Comparison of ENCODE assay signal across 10 mouse cellular contexts in genomic region chr11:98771844-98772525, GRCm38 (mm10). TPM values are rescaled to one million over a fixed set of nuclear protein-coding genes. Genes with fewer than 3 reads are reported as not detected.
DNase-seq lines count a peak whose midpoint lies in the region; ATAC-seq lines count a peak whose summit lies in the region.
"Had no signal": no experiment of that assay in that cellular context is flagged by ENCODE, and none has a peak within 500 bp of the region (broad histone marks: within the 10 kb centered on the region; RNA-seq: fewer than 3 reads in every experiment).

No protein-coding gene starts in this region.

- 75% methylated on average over 11 of the region's 11 CpGs for WGBS in lung, embryonic 15.5 days
- WGBS in heart, embryonic 13.5 days = 57% methylated on average over 11 of the region's 11 CpGs

- H3K4me1 ChIP-seq in lung, embryonic 15.5 days = peaks cover 91% of the 10 kb centered on the region
- peaks cover 96% of the 10 kb centered on the region for H3K4me1 ChIP-seq in heart, embryonic 13.5 days

- H3K4me3 ChIP-seq in lung, embryonic 15.5 days = no peak overlapping the region
- H3K4me3 ChIP-seq in heart, embryonic 13.5 days = peak overlapping the region; percentile 58
- H3K4me3 ChIP-seq: embryonic facial prominence, embryonic 15.5 days; midbrain, embryonic 10.5 days had no signal

- no peak for ATAC-seq in lung, embryonic 15.5 days (ENCODE audit: borderline replicate concordance, extremely low read depth, low FRiP score, low TSS enrichment)
- ATAC-seq in heart, embryonic 13.5 days (ENCODE audit: extremely low read depth, insufficient number of reproducible peaks, low FRiP score, low TSS enrichment) = no peak

- H3K4me2 ChIP-seq in lung, embryonic 15.5 days = peak overlapping the region; percentile 87
- H3K4me2 ChIP-seq in heart, embryonic 13.5 days = peak overlapping the region; percentile 85
- H3K4me2 ChIP-seq: embryonic facial prominence, embryonic 15.5 days had no signal

- DNase-seq in cerebellum, adult 18-20 months = peak; percentile 59
- DNase-seq in cerebellum, postnatal 4 days (ENCODE audit: low spot score in 2 of 2) = no peak
- DNase-seq in lung, postnatal 25 days (ENCODE audit: low spot score) = no peak
- DNase-seq in lung, postnatal 36 days = peak; percentile 18
- no peak for DNase-seq in thymus, postnatal 14 days
- no peak for DNase-seq in retina, postnatal 1 day

- peaks cover 7% of the 10 kb centered on the region; the same call in 1 of the 2 replicates for H3K36me3 ChIP-seq in lung, embryonic 15.5 days
- peaks cover 34% of the 10 kb centered on the region for H3K36me3 ChIP-seq in heart, embryonic 13.5 days

- H3K27ac ChIP-seq in lung, embryonic 15.5 days = peak overlapping the region; percentile 79
- H3K27ac ChIP-seq in heart, embryonic 13.5 days (replicated peaks) = peak overlapping the region; percentile 99
- H3K27ac ChIP-seq: midbrain, embryonic 10.5 days had no signal

- no peaks in the 10 kb centered on the region for H3K9me3 ChIP-seq in lung, embryonic 15.5 days
- no peaks in the 10 kb centered on the region for H3K9me3 ChIP-seq in heart, embryonic 13.5 days
- H3K9me3 ChIP-seq: embryonic facial prominence, embryonic 15.5 days; midbrain, embryonic 10.5 days had no signal

- no peaks in the 10 kb centered on the region for H3K27me3 ChIP-seq in lung, embryonic 15.5 days
- H3K27me3 ChIP-seq in heart, embryonic 13.5 days (replicated peaks) = no peaks in the 10 kb centered on the region
- H3K27me3 ChIP-seq: embryonic facial prominence, embryonic 15.5 days had no signal

- no peak overlapping the region for H3K9ac ChIP-seq in lung, embryonic 15.5 days
- H3K9ac ChIP-seq in heart, embryonic 13.5 days = peak overlapping the region; percentile 72
- H3K9ac ChIP-seq: embryonic facial prominence, embryonic 15.5 days had no signal

RNA-seq across cellular contexts. Expression of gene Nr1d1, which starts 3.1 kb away (rescaled TPM):
- 1.0 and 1.5 TPM in 2 replicates for polyA plus RNA-seq in lung, embryonic 15.5 days (2015; fragmentation: Nextera tagmentation; extraction: Ambion mirVana)
- 5.9 and 6.4 TPM in 2 replicates for polyA plus RNA-seq in heart, embryonic 13.5 days (2015; fragmentation: Nextera tagmentation; extraction: Ambion mirVana)

RNA-seq across cellular contexts. Expression of gene Msl1, which starts 23.3 kb away (rescaled TPM):
- 21.1 and 21.2 TPM in 2 replicates for polyA plus RNA-seq in lung, embryonic 15.5 days (2015; fragmentation: Nextera tagmentation; extraction: Ambion mirVana)
- 14.6 and 15.7 TPM in 2 replicates for polyA plus RNA-seq in heart, embryonic 13.5 days (2015; fragmentation: Nextera tagmentation; extraction: Ambion mirVana)

RNA-seq across cellular contexts. Expression of gene Thra, which starts 31.5 kb away (rescaled TPM):
- 35.6 and 35.8 TPM in 2 replicates for polyA plus RNA-seq in lung, embryonic 15.5 days (2015; fragmentation: Nextera tagmentation; extraction: Ambion mirVana)
- 30.0 and 32.0 TPM in 2 replicates for polyA plus RNA-seq in heart, embryonic 13.5 days (2015; fragmentation: Nextera tagmentation; extraction: Ambion mirVana)

RNA-seq across cellular contexts. Expression of gene Casc3, which starts 32.7 kb away (rescaled TPM):
- polyA plus RNA-seq in lung, embryonic 15.5 days (2015; fragmentation: Nextera tagmentation; extraction: Ambion mirVana) = 35.7 and 37.9 TPM in 2 replicates
- polyA plus RNA-seq in heart, embryonic 13.5 days (2015; fragmentation: Nextera tagmentation; extraction: Ambion mirVana) = 22.3 and 23.1 TPM in 2 replicates

RNA-seq across cellular contexts. Expression of gene Med24, which starts 42.8 kb away (rescaled TPM):
- 51.9 and 53.0 TPM in 2 replicates for polyA plus RNA-seq in lung, embryonic 15.5 days (2015; fragmentation: Nextera tagmentation; extraction: Ambion mirVana)
- polyA plus RNA-seq in heart, embryonic 13.5 days (2015; fragmentation: Nextera tagmentation; extraction: Ambion mirVana) = 35.1 and 37.4 TPM in 2 replicates

Comparison
In these comparisons a context has a peak if more than half of its experiments do, and no peak if none do; other contexts are left out.
1. DNase-seq: peak in cerebellum, adult 18-20 months (2 of 2) and lung, postnatal 36 days (single experiment); none in cerebellum, postnatal 4 days (0 of 2), lung, postnatal 25 days (single experiment), thymus, postnatal 14 days (single experiment) and retina, postnatal 1 day (single experiment).